Mouse (Mus musculus) lung, embryonic 15.5 days (tissue): ENCODE data around the gene Gm9945. TPM values are rescaled to one million over a fixed set of nuclear protein-coding genes. Genes with fewer than 3 reads are reported as not detected.

Experiments
- ATAC-seq: fragments of 200-750 bp; cut with Nextera tagmentation; 2 replicates; pipeline ENCODE4 v1.8.0; 2017; ENCODE audit warnings: moderate number of reproducible peaks, borderline replicate concordance; ENCODE audit not compliant: low FRiP score, low TSS enrichment; ENCODE audit errors: extremely low read depth
- H3K27ac ChIP-seq: fragments of 300-500 bp; sonication (generic); 2 replicates; pipeline ENCODE4 v1.5.1; 2015; ENCODE audit warnings: moderate library complexity, mild to moderate bottlenecking, inconsistent platforms
- H3K27me3 ChIP-seq: fragments of 300-500 bp; sonication (generic); 2 replicates; pipeline ENCODE4 v1.6.1; 2015; ENCODE audit warnings: inconsistent platforms
- H3K36me3 ChIP-seq: fragments of 300-500 bp; sonication (generic); 2 replicates; pipeline ENCODE4 v1.6.1; 2015; ENCODE audit warnings: inconsistent platforms
- H3K4me1 ChIP-seq: fragments of 300-500 bp; sonication (generic); 2 replicates; pipeline ENCODE4 v1.6.1; 2015; ENCODE audit warnings: inconsistent platforms
- H3K4me2 ChIP-seq: fragments of 300-500 bp; sonication (generic); 2 replicates; pipeline ENCODE4 v1.6.1; 2015; ENCODE audit warnings: inconsistent platforms, mild to moderate bottlenecking, moderate library complexity
- H3K4me3 ChIP-seq: fragments of 300-500 bp; sonication (generic); 2 replicates; pipeline ENCODE4 v1.5.1; 2015; ENCODE audit warnings: mild to moderate bottlenecking, inconsistent platforms
- H3K9ac ChIP-seq: fragments of 300-500 bp; sonication (generic); 2 replicates; pipeline ENCODE4 v1.6.1; 2015; ENCODE audit warnings: inconsistent platforms
- H3K9me3 ChIP-seq: fragments of 300-500 bp; sonication (generic); 2 replicates; pipeline ENCODE4 v1.6.1; 2016; ENCODE audit warnings: inconsistent platforms
- WGBS: fragments of 180-500 bp; shearing (Covaris S2); methylation state at CpG from one replicate; pipeline ENCODE4 v1.1.7; 2015; 5-methylcytosine and 5-hydroxymethylcytosine counted together
- polyA plus RNA-seq: library from polyadenylated mRNA; unstranded; fragments of >200 nt; fragmentation: Nextera tagmentation; extraction: Ambion mirVana; gene quantifications from 2 replicates; pipeline ENCODE4 v1.2.1, GENCODE M21; 2015

The Gm9945 gene
- polyA plus RNA-seq = not detected in 2 replicates

DNA sequence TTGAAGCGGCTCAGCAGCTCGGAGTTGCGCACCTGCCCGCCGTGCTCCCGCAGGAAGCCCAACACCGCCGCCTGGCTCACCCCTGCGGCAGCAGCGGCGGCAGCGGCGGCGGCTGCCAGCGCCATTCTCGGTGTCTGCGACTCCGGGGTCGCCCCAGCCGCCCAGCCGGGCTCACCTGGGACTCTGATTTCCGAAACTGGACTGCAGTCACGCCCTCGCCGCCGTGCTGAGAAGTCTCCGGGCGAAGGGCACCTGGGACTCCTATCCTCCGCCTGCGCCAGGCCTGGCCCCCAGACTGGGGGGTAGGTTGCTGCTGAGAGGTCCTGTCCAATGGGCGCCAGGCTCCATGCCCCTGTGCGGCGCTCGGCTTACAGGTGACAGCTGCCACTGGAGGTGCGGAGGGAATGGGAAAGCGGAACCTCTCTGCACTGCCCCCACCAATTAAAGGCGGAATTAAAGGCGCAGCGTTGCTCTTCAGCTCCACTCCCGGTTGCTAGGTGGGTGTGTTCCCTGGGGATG lies at the start of gene Gm9945, which contains the start of gene Sowaha:
Gene Gm9945 (plus strand): TSS at position 384 of the 519 bp plus-strand sequence.
Gene Sowaha (minus strand): TSS at position 492 of the 519 bp plus-strand sequence.
- H3K27me3 ChIP-seq = peaks cover 76% of the 10 kb centered on the region
- H3K9ac ChIP-seq = no peak within 1 kb of the TSS
- H3K4me2 ChIP-seq = peak within 1 kb of the TSS; percentile 65
- H3K27ac ChIP-seq = no peak within 1 kb of the TSS
- WGBS = 4% methylated on average over 40 of the region's 40 CpGs
- no peaks in the 10 kb centered on the region for H3K36me3 ChIP-seq
- ATAC-seq = 0 out of 2 replicates have a peak, but pooled peaks have one; percentile 33
- no peaks in the 10 kb centered on the region for H3K9me3 ChIP-seq
- H3K4me3 ChIP-seq = peak within 1 kb of the TSS; percentile 36
- H3K4me1 ChIP-seq = peaks cover 18% of the 10 kb centered on the region

- ATAC-seq = peak; percentile 29
- H3K9ac ChIP-seq = peak overlapping the region; percentile 81
- no peaks in the 10 kb centered on the region for H3K27me3 ChIP-seq
- H3K27ac ChIP-seq = peak overlapping the region; percentile 43
- H3K4me1 ChIP-seq = peaks cover 13% of the 10 kb centered on the region
- peak overlapping the region; percentile 83 for H3K4me2 ChIP-seq
- under 1% methylated on average over 34 of the region's 34 CpGs for WGBS
- H3K36me3 ChIP-seq = peaks cover 14% of the 10 kb centered on the region; the same call in 1 of the 2 replicates
- no peaks in the 10 kb centered on the region for H3K9me3 ChIP-seq
- peak overlapping the region; percentile 80 for H3K4me3 ChIP-seq
These were observed 49.7 kb upstream of the Gm9945 start for GRCm38 (mm10) chr11:53430300-53430669.

DNA sequence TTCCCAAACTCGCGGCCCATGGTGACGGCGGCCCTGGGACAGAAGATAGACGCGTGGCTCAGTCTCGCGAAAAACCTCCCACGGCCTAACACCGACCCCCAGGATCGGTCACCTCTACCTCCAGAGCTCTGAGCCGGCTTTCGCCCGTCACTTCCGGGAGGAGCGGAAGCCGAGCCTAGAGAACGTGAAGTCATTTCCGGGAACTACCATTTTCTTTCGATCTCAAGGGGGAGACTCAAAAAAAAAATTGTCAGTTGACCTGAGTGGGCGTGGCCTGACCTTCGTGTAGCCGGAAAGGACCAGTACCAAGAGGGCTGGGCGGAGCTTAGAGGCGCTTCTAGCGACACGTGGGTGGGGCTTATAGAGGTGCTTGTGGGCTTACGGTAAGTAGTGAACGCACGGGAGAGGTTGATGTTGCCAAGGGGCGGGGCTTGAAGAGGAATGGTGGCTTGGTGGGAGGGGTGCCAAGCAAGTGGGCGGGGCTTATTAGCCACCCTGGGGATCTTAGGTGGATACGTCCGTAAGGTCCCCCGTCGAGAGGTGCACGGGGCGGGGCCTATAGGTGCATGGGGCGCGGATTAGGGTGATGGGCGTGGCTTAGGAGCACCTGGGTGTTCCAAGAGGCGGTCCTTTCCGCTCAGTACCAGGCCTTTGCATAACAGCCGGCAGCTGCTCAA lies 49.2 kb upstream of the Gm9945 start, which contains the start of the genes Uqcrq and Gdf9:
Gene Uqcrq (minus strand): TSS at position 162 of the 677 bp plus-strand sequence.
Gene Gdf9 (plus strand): TSS at position 354 of the 677 bp plus-strand sequence.
- WGBS = under 1% methylated on average over 44 of the region's 44 CpGs
- peak within 1 kb of the TSS; percentile 43 for H3K27ac ChIP-seq
- peaks cover 13% of the 10 kb centered on the region for H3K4me1 ChIP-seq
- H3K4me3 ChIP-seq = peak within 1 kb of the TSS; percentile 80
- no peaks in the 10 kb centered on the region for H3K27me3 ChIP-seq
- H3K4me2 ChIP-seq = peak within 1 kb of the TSS; percentile 83
- ATAC-seq = peak; percentile 95
- H3K9me3 ChIP-seq = no peaks in the 10 kb centered on the region
- peaks cover 14% of the 10 kb centered on the region; the same call in 1 of the 2 replicates for H3K36me3 ChIP-seq
- H3K9ac ChIP-seq = peak within 1 kb of the TSS; percentile 81

DNA sequence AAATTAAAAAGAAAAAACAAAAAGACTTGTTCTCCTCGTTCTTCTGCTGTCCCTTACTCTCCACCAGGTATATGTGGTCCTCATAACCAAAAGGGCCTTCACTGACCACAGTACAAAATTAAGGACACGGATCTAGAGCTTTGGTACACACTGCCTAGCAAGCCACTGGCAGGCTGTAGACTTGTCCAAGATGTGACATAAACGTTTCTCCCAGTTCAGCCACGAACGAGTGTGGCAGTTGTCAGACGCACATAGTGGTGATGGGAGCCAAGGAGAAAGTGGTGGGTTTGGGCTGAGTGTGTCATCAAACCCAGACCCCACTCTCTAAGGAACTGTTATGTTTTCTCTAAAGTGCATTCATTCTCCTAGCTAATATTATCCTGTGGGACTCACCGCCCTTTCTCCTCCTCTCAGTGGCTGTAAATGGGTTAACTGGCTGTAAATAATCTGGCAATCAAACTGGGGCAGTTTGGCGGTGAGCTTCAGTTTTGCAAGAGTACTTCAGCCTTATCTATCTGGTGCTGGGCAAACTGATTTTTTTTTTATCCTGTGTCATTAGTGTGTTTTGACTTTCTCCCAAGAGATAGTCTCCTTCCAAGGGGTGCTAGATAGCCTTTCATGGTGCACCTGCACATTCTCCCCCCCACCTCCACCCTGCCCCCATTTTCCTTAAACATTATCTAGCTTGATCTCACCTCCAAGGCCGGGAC lies 48.5 kb upstream of the Gm9945 start:
- peak overlapping the region; percentile 23 for H3K9ac ChIP-seq
- peaks cover 13% of the 10 kb centered on the region for H3K4me1 ChIP-seq
- H3K27ac ChIP-seq = peak overlapping the region; percentile 37
- peak; percentile 28 for ATAC-seq
- peaks cover 14% of the 10 kb centered on the region; the same call in 1 of the 2 replicates for H3K36me3 ChIP-seq
- no peaks in the 10 kb centered on the region for H3K27me3 ChIP-seq
- H3K4me2 ChIP-seq = peak overlapping the region; percentile 83
- 12% methylated on average over 9 of the region's 9 CpGs for WGBS
- peak overlapping the region; percentile 80 for H3K4me3 ChIP-seq
- H3K9me3 ChIP-seq = no peaks in the 10 kb centered on the region

DNA sequence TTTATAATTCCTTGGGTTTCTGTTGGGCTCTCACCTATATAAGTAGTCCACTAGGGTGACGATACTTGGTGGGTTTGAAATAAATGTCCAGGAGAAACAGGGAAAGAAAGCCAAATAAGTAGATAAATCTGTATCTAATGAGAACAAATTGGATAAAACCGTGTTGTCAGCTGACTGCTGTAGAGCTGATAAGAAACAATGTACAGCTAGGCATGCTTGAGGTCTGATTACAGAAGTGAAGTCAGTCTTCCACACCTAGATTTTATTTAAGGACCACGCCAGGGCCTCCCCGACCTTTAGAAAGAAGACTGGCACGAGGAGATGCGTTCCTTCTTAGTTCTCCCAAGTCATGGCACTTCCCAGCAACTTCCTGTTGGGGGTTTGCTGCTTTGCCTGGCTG lies 46.9 kb upstream of the Gm9945 start:
- 48% methylated on average over 6 of the region's 6 CpGs for WGBS
- Histone ChIP-seq H3K4me3 (no peak overlapping the region), H3K4me2 (no peak overlapping the region), H3K27ac (no peak overlapping the region), H3K9ac (no peak overlapping the region), H3K27me3 (no peaks in the 10 kb centered on the region), H3K36me3 (peaks cover 8% of the 10 kb centered on the region; the same call in 1 of the 2 replicates), H3K4me1 (peaks cover 13% of the 10 kb centered on the region), H3K9me3 (no peaks in the 10 kb centered on the region)
- no peak for ATAC-seq

GRCm38 (mm10) chr11:53435504-53435903 lies 44.5 kb upstream of the Gm9945 start:
- H3K4me2 ChIP-seq = no peak overlapping the region
- no peak overlapping the region for H3K27ac ChIP-seq
- H3K9me3 ChIP-seq = no peaks in the 10 kb centered on the region
- H3K27me3 ChIP-seq = no peaks in the 10 kb centered on the region
- no peak overlapping the region for H3K9ac ChIP-seq
- 81% methylated on average over 8 of the region's 8 CpGs for WGBS
- no peak overlapping the region for H3K4me3 ChIP-seq
- peaks cover 3% of the 10 kb centered on the region; the same call in 1 of the 2 replicates for H3K4me1 ChIP-seq
- ATAC-seq = no peak
- H3K36me3 ChIP-seq = no peaks in the 10 kb centered on the region

DNA sequence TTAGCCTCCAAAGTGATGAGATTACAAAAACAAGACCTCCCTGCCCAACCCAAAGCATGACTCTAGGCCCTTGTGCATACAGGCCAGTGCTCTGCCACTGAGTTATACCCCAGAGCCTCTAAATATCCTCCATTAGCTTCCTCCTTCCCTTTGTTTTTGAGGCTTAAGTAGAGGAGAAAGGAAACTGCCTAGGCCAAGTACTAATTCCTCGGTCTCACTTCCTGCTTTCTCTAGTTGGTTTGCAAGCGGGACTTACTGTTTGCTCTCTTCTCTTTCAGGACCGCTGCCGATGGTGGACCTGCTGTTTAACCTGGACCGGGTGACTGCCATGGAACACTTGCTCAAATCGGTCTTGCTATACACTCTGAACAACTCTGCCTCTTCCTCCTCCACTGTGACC lies 43.6 kb upstream of the Gm9945 start:
- Histone ChIP-seq H3K9me3 (no peaks in the 10 kb centered on the region), H3K36me3 (no peaks in the 10 kb centered on the region), H3K4me2 (no peak overlapping the region), H3K4me3 (no peak overlapping the region), H3K4me1 (peaks cover 3% of the 10 kb centered on the region; the same call in 1 of the 2 replicates), H3K27me3 (no peaks in the 10 kb centered on the region), H3K27ac (no peak overlapping the region), H3K9ac (no peak overlapping the region)
- 72% methylated on average over 6 of the region's 6 CpGs for WGBS
- no peak for ATAC-seq

- H3K27ac ChIP-seq = no peak overlapping the region
- H3K9ac ChIP-seq = no peak overlapping the region
- H3K4me2 ChIP-seq = no peak overlapping the region
- no peak for ATAC-seq
- no peaks in the 10 kb centered on the region for H3K27me3 ChIP-seq
- H3K4me3 ChIP-seq = no peak overlapping the region
- H3K36me3 ChIP-seq = no peaks in the 10 kb centered on the region
- WGBS = 10% methylated on average over 12 of the region's 12 CpGs
- H3K9me3 ChIP-seq = no peaks in the 10 kb centered on the region
- no peaks in the 10 kb centered on the region for H3K4me1 ChIP-seq
These were observed 38.0 kb upstream of the Gm9945 start for GRCm38 (mm10) chr11:53441921-53442320.

DNA sequence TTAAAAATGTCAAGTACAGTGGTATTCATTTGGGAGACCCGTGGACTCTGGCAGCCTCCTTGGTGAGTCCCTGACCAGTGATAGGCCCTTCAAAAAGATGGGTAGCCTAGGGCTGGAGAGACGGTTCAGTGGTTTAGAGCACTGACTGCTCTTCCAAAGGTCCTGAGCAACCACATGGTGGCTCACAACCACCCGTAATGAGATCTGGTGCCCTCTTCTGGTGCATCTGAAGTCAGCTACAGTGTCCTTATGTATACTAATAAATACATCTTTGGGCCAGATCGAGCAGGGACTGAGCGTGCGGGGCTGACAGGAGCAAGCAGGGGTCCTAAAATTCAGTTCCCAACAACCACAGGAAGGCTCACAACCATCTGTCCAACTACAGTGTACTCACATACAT lies 36.1 kb upstream of the Gm9945 start:
- Histone ChIP-seq H3K4me2 (no peak overlapping the region), H3K9me3 (no peaks in the 10 kb centered on the region), H3K36me3 (no peaks in the 10 kb centered on the region), H3K9ac (no peak overlapping the region), H3K27me3 (no peaks in the 10 kb centered on the region), H3K27ac (no peak overlapping the region), H3K4me1 (no peaks in the 10 kb centered on the region), H3K4me3 (no peak overlapping the region)
- ATAC-seq = no peak
- WGBS = 27% methylated on average over 6 of the region's 6 CpGs

- Histone ChIP-seq H3K27me3 (no peaks in the 10 kb centered on the region), H3K36me3 (no peaks in the 10 kb centered on the region), H3K9me3 (no peaks in the 10 kb centered on the region), H3K4me1 (no peaks in the 10 kb centered on the region), H3K4me2 (no peak overlapping the region), H3K27ac (no peak overlapping the region), H3K9ac (no peak overlapping the region), H3K4me3 (no peak overlapping the region)
- ATAC-seq = no peak
- WGBS = 43% methylated on average over 13 of the region's 13 CpGs
These were observed 34.4 kb upstream of the Gm9945 start for GRCm38 (mm10) chr11:53445562-53445961.

GRCm38 (mm10) chr11:53446183-53446582 lies 33.8 kb upstream of the Gm9945 start:
- no peak overlapping the region for H3K4me3 ChIP-seq
- H3K9ac ChIP-seq = no peak overlapping the region
- H3K4me2 ChIP-seq = no peak overlapping the region
- H3K4me1 ChIP-seq = no peaks in the 10 kb centered on the region
- no peaks in the 10 kb centered on the region for H3K9me3 ChIP-seq
- H3K27ac ChIP-seq = no peak overlapping the region
- no peaks in the 10 kb centered on the region for H3K27me3 ChIP-seq
- WGBS = 62% methylated on average over 13 of the region's 13 CpGs
- no peaks in the 10 kb centered on the region for H3K36me3 ChIP-seq
- ATAC-seq = no peak

DNA sequence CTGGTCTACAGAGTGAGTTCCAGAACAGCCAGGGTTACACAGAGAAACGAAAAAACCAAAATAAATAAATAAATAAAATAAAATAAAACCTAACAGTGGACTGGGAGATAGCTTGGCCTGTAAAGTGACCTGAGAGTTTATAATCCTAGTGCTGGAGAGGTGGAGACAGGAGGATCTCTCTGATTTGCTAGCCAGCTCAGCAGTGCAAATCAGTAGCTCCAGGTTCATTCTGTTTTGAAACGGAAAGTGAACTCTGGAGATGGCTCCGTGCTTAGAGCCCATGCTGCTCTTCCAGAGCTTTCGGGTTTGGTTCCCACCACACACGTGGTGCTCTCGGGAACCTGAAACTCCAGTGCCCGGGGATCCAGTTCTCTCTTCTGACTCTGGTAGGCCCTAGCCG lies 32.0 kb upstream of the Gm9945 start:
- Histone ChIP-seq H3K36me3 (no peaks in the 10 kb centered on the region), H3K27ac (no peak overlapping the region), H3K9me3 (no peaks in the 10 kb centered on the region), H3K9ac (no peak overlapping the region), H3K27me3 (no peaks in the 10 kb centered on the region), H3K4me3 (no peak overlapping the region), H3K4me2 (no peak overlapping the region), H3K4me1 (no peaks in the 10 kb centered on the region)
- WGBS = 76% methylated on average over 8 of the region's 8 CpGs
- ATAC-seq = no peak
